Mouse (Mus musculus) small intestine, adult 2 months (tissue): ENCODE data around the gene Chrna9. TPM values are rescaled to one million over a fixed set of nuclear protein-coding genes. Genes with fewer than 3 reads are reported as not detected.

ENCODE experiments used
- H3K27ac ChIP-seq: fragments of 200-500 bp; 2 replicates; pipeline ENCODE4 v1.5.1; 2012; ENCODE audit warnings: low read depth, low read length, control low read depth, inconsistent platforms; ENCODE audit not compliant: insufficient read depth
- H3K27me3 ChIP-seq: fragments of 200-500 bp; 2 replicates; pipeline ENCODE4 v1.6.1; 2012; ENCODE audit warnings: mild to moderate bottlenecking, moderate library complexity, low read length, inconsistent platforms; ENCODE audit not compliant: control insufficient read depth, insufficient read depth
- H3K36me3 ChIP-seq: fragments of 200-500 bp; 2 replicates; pipeline ENCODE4 v1.6.1; 2012; ENCODE audit warnings: mild to moderate bottlenecking, low read length, control low read depth, inconsistent platforms; ENCODE audit not compliant: control insufficient read depth, insufficient read depth
- H3K4me1 ChIP-seq: fragments of 200-500 bp; 2 replicates; pipeline ENCODE4 v1.6.1; 2012; ENCODE audit warnings: low read length, inconsistent platforms, mixed read lengths; ENCODE audit not compliant: control insufficient read depth, insufficient read depth, insufficient read length
- H3K4me3 ChIP-seq: fragments of 200-500 bp; 2 replicates; pipeline ENCODE4 v1.5.1; 2012; ENCODE audit warnings: low read depth, mild to moderate bottlenecking, control low read depth, inconsistent platforms, low read length, moderate library complexity
- CTCF ChIP-seq: fragments of 200-500 bp; IDR thresholded peaks from 2 replicates; pipeline ENCODE4 v1.5.1; 2012; ENCODE audit warnings: low read depth, mild to moderate bottlenecking, control low read depth, inconsistent platforms, low read length, moderate library complexity, mixed read lengths; ENCODE audit not compliant: insufficient replicate concordance, insufficient read length; ENCODE audit errors: extremely low read depth
- POLR2A ChIP-seq: fragments of 200-500 bp; IDR thresholded peaks from 2 replicates; pipeline ENCODE4 v1.6.1; 2012; ENCODE audit warnings: low read depth, mild to moderate bottlenecking, control low read depth, inconsistent platforms, low read length, moderate library complexity
- WGBS: fragments of 180-500 bp; shearing (Covaris S2); methylation state at CpG from one replicate; pipeline ENCODE4 v1.1.7; 2018; 5-methylcytosine and 5-hydroxymethylcytosine counted together
- polyA plus RNA-seq: library from polyadenylated mRNA; depleted of rRNA; stranded (reverse); fragments of >200 nt; gene quantifications from 2 replicates; pipeline ENCODE4 v1.2.3, GENCODE M21; 2012; rRNA removed

Gene Chrna9
- polyA plus RNA-seq = not detected in 2 replicates

GRCm38 (mm10) chr5:65934783-65935182, at the start of gene Chrna9:
Chrna9 (plus strand) TSS chr5:65934921.
- H3K27me3 ChIP-seq = no peaks in the 10 kb centered on the region
- H3K36me3 ChIP-seq = no peaks in the 10 kb centered on the region
- peaks cover 3% of the 10 kb centered on the region; the same call in 1 of the 2 replicates for H3K4me1 ChIP-seq
- H3K27ac ChIP-seq = no peak within 1 kb of the TSS
- WGBS = 82% methylated on average over 5 of the region's 5 CpGs
- TF ChIP-seq POLR2A (no peak), CTCF (no peak)
- H3K4me3 ChIP-seq = no peak within 1 kb of the TSS

GRCm38 (mm10) chr5:65885699-65886443, 48.9 kb upstream of the Chrna9 start:
- Histone ChIP-seq H3K4me1 (peaks cover 4% of the 10 kb centered on the region; the same call in 1 of the 2 replicates), H3K27me3 (no peaks in the 10 kb centered on the region), H3K4me3 (no peak overlapping the region), H3K36me3 (no peaks in the 10 kb centered on the region), H3K27ac (no peak overlapping the region)
- TF ChIP-seq POLR2A (no peak), CTCF (no peak)
- WGBS = 85% methylated on average over 15 of the region's 15 CpGs

- Histone ChIP-seq H3K27me3 (no peaks in the 10 kb centered on the region), H3K36me3 (no peaks in the 10 kb centered on the region), H3K4me1 (peaks cover 4% of the 10 kb centered on the region; the same call in 1 of the 2 replicates), H3K27ac (no peak overlapping the region), H3K4me3 (no peak overlapping the region)
- TF ChIP-seq POLR2A = no peak
- no peak for TF ChIP-seq CTCF
- WGBS = 78% methylated on average over 5 of the region's 5 CpGs
Measured at GRCm38 (mm10) chr5:65888102-65888501, 46.6 kb upstream of the Chrna9 start.

- Histone ChIP-seq H3K4me1 (peaks cover 4% of the 10 kb centered on the region; the same call in 1 of the 2 replicates), H3K36me3 (no peaks in the 10 kb centered on the region), H3K27ac (no peak overlapping the region), H3K4me3 (no peak overlapping the region), H3K27me3 (no peaks in the 10 kb centered on the region)
- no peak for TF ChIP-seq CTCF
- no peak for TF ChIP-seq POLR2A
- 58% methylated on average over 5 of the region's 5 CpGs for WGBS
Measured at GRCm38 (mm10) chr5:65888998-65889397, 45.7 kb upstream of the Chrna9 start.

- Histone ChIP-seq H3K4me3 (no peak overlapping the region), H3K27me3 (no peaks in the 10 kb centered on the region), H3K27ac (no peak overlapping the region), H3K36me3 (no peaks in the 10 kb centered on the region), H3K4me1 (peaks cover 4% of the 10 kb centered on the region; the same call in 1 of the 2 replicates)
- TF ChIP-seq POLR2A (no peak), CTCF (no peak)
- WGBS = 83% methylated on average over 14 of the region's 14 CpGs
Measured at GRCm38 (mm10) chr5:65891251-65891826, 43.4 kb upstream of the Chrna9 start.

- no peaks in the 10 kb centered on the region for H3K4me1 ChIP-seq
- H3K36me3 ChIP-seq = no peaks in the 10 kb centered on the region
- TF ChIP-seq POLR2A (no peak), CTCF (no peak)
- no peaks in the 10 kb centered on the region for H3K27me3 ChIP-seq
- WGBS = 76% methylated on average over 6 of the region's 6 CpGs
- H3K27ac ChIP-seq = no peak overlapping the region
- no peak overlapping the region for H3K4me3 ChIP-seq
Measured at GRCm38 (mm10) chr5:65895121-65895692, 39.5 kb upstream of the Chrna9 start.

- Histone ChIP-seq H3K4me1 (no peaks in the 10 kb centered on the region), H3K36me3 (no peaks in the 10 kb centered on the region), H3K27me3 (no peaks in the 10 kb centered on the region), H3K4me3 (no peak overlapping the region), H3K27ac (no peak overlapping the region)
- TF ChIP-seq CTCF = no peak
- TF ChIP-seq POLR2A = no peak
- 80% methylated on average over 7 of the region's 7 CpGs for WGBS
Measured at GRCm38 (mm10) chr5:65895764-65896163, 39.0 kb upstream of the Chrna9 start.
